Mouse (Mus musculus) CH12F3 (cell line): ENCODE data around the gene Hspa1l.

ENCODE experiments used
- in situ Hi-C: fragments of 300-500 bp; cut with MboI; formaldehyde crosslinking; loops from 2 replicates; pipeline ENCODE4 v1.14.3; 2020; ENCODE audit warnings: low sequenced_read_pairs

Gene Hspa1l

GRCm38 (mm10) chr17:35022541-35023060, 50.1 kb downstream of the Hspa1l start:
- in situ Hi-C loops: no loop called here

GRCm38 (mm10) chr17:35023221-35023620, 50.7 kb downstream of the Hspa1l start:
- in situ Hi-C loops: no loop called here

GRCm38 (mm10) chr17:35023756-35024155, 51.3 kb downstream of the Hspa1l start:
- in situ Hi-C loops: no loop called here

GRCm38 (mm10) chr17:35024261-35024660, 51.8 kb downstream of the Hspa1l start:
- in situ Hi-C loops: no loop called here

- in situ Hi-C loops: no loop called here
These were observed 52.4 kb downstream of the Hspa1l start for GRCm38 (mm10) chr17:35024691-35025488.

- in situ Hi-C loops: no loop called here
These were observed 53.7 kb downstream of the Hspa1l start for GRCm38 (mm10) chr17:35026206-35026605.

- in situ Hi-C loops: no loop called here
These were observed 55.0 kb downstream of the Hspa1l start, which contains the start of gene Sapcd1 for GRCm38 (mm10) chr17:35027277-35028068. Gene Sapcd1 (minus strand): TSS chr17:35028016.

GRCm38 (mm10) chr17:35028315-35028714, 55.8 kb downstream of the Hspa1l start:
- in situ Hi-C loops: no loop called here
